Mouse (Mus musculus): ENCODE results near the gene Zmynd10. TPM values are rescaled to one million over a fixed set of nuclear protein-coding genes. Genes with fewer than 3 reads are reported as not detected.

The Zmynd10 gene
- polyA plus RNA-seq, 1 experiment from 2014 or later: 0.49 TPM

DNA sequence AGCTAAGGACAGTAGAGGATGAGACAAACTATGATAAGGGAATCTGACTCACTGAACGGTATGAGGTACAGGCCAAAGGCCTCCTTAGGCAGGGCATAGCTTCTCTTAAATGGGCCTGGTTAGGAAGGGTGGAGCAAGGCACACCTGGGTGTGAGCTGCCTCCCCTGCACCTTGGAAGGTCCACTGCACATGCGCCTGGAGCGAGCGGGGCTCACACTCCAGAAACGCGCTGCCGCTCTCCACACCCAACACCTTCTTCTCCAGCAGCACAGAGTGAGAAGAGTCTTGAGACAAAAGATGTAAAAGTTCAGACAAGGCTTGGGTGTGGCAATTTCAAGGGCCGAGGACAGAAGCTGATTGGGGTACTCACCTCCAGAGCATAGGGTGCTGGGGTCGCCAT is 52.3 kb downstream of the Zmynd10 start:
- Histone ChIP-seq H3K9ac (ENCODE audit: low read length) (no peak overlapping the region), H3K4me2 (no peak overlapping the region), H3K36me3 (ENCODE audit: control insufficient read depth, insufficient read depth, low read length) (no peaks in the 10 kb centered on the region), H3K4me3 (ENCODE audit: low read depth, low read length) (no peak overlapping the region), H3K4me1 (ENCODE audit: control insufficient read depth, insufficient read depth, low read length) (peaks cover 10% of the 10 kb centered on the region), H3K27ac (ENCODE audit: low read depth, low read length) (no peak overlapping the region), H3K9me3 (ENCODE audit: control insufficient read depth, low read length) (no peaks in the 10 kb centered on the region), H3K27me3 (ENCODE audit: control insufficient read depth, insufficient read depth, low read length) (no peaks in the 10 kb centered on the region)
- ATAC-seq (ENCODE audit: low FRiP score): no peak
- no peak for DNase-seq (ENCODE audit: low spot score, missing footprints)
- WGBS: 91% methylated on average over 9 of the region's 9 CpGs

DNA sequence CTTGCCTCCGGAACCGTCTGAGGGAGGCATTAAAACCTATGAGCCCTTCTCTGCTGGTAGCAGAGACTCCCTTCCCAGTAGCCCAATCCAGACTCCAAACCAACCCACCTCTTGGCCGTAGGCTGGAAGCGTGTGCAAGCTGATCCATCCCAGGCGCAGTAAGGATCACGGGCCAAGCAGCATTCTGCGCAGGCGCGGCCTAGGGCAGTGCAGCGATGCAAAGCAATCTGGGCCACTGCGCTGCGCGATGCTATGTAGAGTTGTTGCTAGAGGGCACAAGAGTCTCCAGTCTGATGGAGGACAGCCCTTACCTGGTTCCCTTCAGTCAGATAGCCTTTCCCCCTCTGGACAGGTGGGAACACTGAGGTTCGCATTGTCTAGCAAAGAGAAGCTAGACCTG is 52.7 kb downstream of the Zmynd10 start:
- DNase-seq (ENCODE audit: low spot score, missing footprints): no peak

DNA sequence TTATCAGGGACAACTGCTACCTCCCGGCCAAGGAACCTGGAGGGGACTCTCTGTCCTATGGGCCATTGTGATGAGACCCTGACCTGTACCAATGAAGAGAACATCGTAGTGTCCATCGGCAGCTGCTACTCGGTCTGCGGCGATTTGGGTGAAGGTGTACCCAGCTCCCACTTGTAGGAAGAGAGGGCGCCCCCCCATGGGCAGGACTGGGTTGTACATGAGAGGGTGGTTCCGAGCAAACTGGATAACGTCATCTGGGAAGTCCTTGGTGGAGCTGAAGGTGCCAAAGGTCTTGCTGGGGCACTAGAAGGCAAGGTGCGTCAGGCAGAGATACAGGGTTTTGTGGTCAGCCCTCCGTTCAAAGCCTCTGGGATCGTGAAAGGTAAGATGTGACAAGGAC is 53.6 kb downstream of the Zmynd10 start:
- Histone ChIP-seq H3K27me3 (ENCODE audit: control insufficient read depth, insufficient read depth, low read length) (no peaks in the 10 kb centered on the region), H3K27ac (ENCODE audit: low read depth, low read length) (no peak overlapping the region), H3K4me2 (no peak overlapping the region), H3K36me3 (ENCODE audit: control insufficient read depth, insufficient read depth, low read length) (no peaks in the 10 kb centered on the region), H3K9ac (ENCODE audit: low read length) (no peak overlapping the region), H3K4me1 (ENCODE audit: control insufficient read depth, insufficient read depth, low read length) (peaks cover 19% of the 10 kb centered on the region), H3K4me3 (ENCODE audit: low read depth, low read length) (no peak overlapping the region), H3K9me3 (ENCODE audit: control insufficient read depth, low read length) (no peaks in the 10 kb centered on the region)
- ATAC-seq (ENCODE audit: low FRiP score) (no peak), DNase-seq (ENCODE audit: low spot score, missing footprints) (no peak)
- WGBS: 81% methylated on average over 12 of the region's 12 CpGs

More for the DNA sequence above, 52.7 kb downstream of the Zmynd10 start:
- H3K9me3 ChIP-seq (ENCODE audit: control insufficient read depth, low read length): no peaks in the 10 kb centered on the region
- whole genome bisulfite sequencing: 69% methylated on average over 14 of the region's 14 CpGs
- H3K36me3 ChIP-seq (ENCODE audit: control insufficient read depth, insufficient read depth, low read length): no peaks in the 10 kb centered on the region
- no peak for ATAC-seq (ENCODE audit: low FRiP score)
- H3K27ac ChIP-seq (ENCODE audit: low read depth, low read length): no peak overlapping the region
- H3K4me1 ChIP-seq (ENCODE audit: control insufficient read depth, insufficient read depth, low read length): peaks cover 14% of the 10 kb centered on the region
- no peak overlapping the region for H3K9ac ChIP-seq (ENCODE audit: low read length)
- no peak overlapping the region for H3K4me3 ChIP-seq (ENCODE audit: low read depth, low read length)
- no peak overlapping the region for H3K4me2 ChIP-seq
- no peaks in the 10 kb centered on the region for H3K27me3 ChIP-seq (ENCODE audit: control insufficient read depth, insufficient read depth, low read length)

Other genes starting within 250 kb of the Zmynd10 start
- gene Hemk1, start 208.9 kb upstream of the Zmynd10 start, polyA plus RNA-seq (2014; fragmentation: Nextera tagmentation; extraction: Ambion mirVana): 9.9 and 10.7 TPM in 2 replicates
- 2.0 and 2.3 TPM in 2 replicates for gene 6430571L13Rik, start 206.7 kb upstream of the Zmynd10 start, polyA plus RNA-seq (2014; fragmentation: Nextera tagmentation; extraction: Ambion mirVana)
- 1.3 and 1.7 TPM in 2 replicates for gene Cacna2d2, start 147.7 kb upstream of the Zmynd10 start, polyA plus RNA-seq (2014; fragmentation: Nextera tagmentation; extraction: Ambion mirVana)
- gene Tmem115, start 13.4 kb upstream of the Zmynd10 start, polyA plus RNA-seq (2014; fragmentation: Nextera tagmentation; extraction: Ambion mirVana): 40.9 and 44.6 TPM in 2 replicates
- gene Cyb561d2, start 5.1 kb upstream of the Zmynd10 start, polyA plus RNA-seq (2014; fragmentation: Nextera tagmentation; extraction: Ambion mirVana): 18.3 and 18.9 TPM in 2 replicates
- 39.1 and 43.3 TPM in 2 replicates for gene Nprl2, start 5.1 kb upstream of the Zmynd10 start, polyA plus RNA-seq (2014; fragmentation: Nextera tagmentation; extraction: Ambion mirVana)
- 40.5 and 44.0 TPM in 2 replicates for gene Rassf1, start 4.3 kb downstream of the Zmynd10 start, polyA plus RNA-seq (2014; fragmentation: Nextera tagmentation; extraction: Ambion mirVana)
- 94.5 and 94.6 TPM in 2 replicates for gene Tusc2, start 16.0 kb downstream of the Zmynd10 start, polyA plus RNA-seq (2014; fragmentation: Nextera tagmentation; extraction: Ambion mirVana)
- gene Hyal2, start 20.6 kb downstream of the Zmynd10 start, polyA plus RNA-seq (2014; fragmentation: Nextera tagmentation; extraction: Ambion mirVana): 129 and 132 TPM in 2 replicates
- gene Hyal1, start 29.6 kb downstream of the Zmynd10 start, polyA plus RNA-seq (2014; fragmentation: Nextera tagmentation; extraction: Ambion mirVana): 3.9 and 4.8 TPM in 2 replicates
- 8.4 and 11.1 TPM in 2 replicates for gene Naa80, start 31.6 kb downstream of the Zmynd10 start, polyA plus RNA-seq (2014; fragmentation: Nextera tagmentation; extraction: Ambion mirVana)
- gene Hyal3, start 33.5 kb downstream of the Zmynd10 start, polyA plus RNA-seq (2014; fragmentation: Nextera tagmentation; extraction: Ambion mirVana): 0.33 and 0.47 TPM in 2 replicates
- 24.2 and 28.2 TPM in 2 replicates for gene Ifrd2, start 40.3 kb downstream of the Zmynd10 start, polyA plus RNA-seq (2014; fragmentation: Nextera tagmentation; extraction: Ambion mirVana)
- gene Sema3b, start 61.9 kb downstream of the Zmynd10 start, polyA plus RNA-seq (2014; fragmentation: Nextera tagmentation; extraction: Ambion mirVana): 1.3 and 2.1 TPM in 2 replicates
- gene Gnai2, start 88.1 kb downstream of the Zmynd10 start, polyA plus RNA-seq (2014; fragmentation: Nextera tagmentation; extraction: Ambion mirVana): 578 and 581 TPM in 2 replicates
- 11.2 and 11.7 TPM in 2 replicates for gene Slc38a3, start 122.2 kb downstream of the Zmynd10 start, polyA plus RNA-seq (2014; fragmentation: Nextera tagmentation; extraction: Ambion mirVana)
- 1.1 and 1.4 TPM in 2 replicates for gene Gnat1, start 132.4 kb downstream of the Zmynd10 start, polyA plus RNA-seq (2014; fragmentation: Nextera tagmentation; extraction: Ambion mirVana)
- gene Sema3f, start 163.2 kb downstream of the Zmynd10 start, polyA plus RNA-seq (2014; fragmentation: Nextera tagmentation; extraction: Ambion mirVana): 9.6 and 11.9 TPM in 2 replicates
- gene Rbm5, start 223.7 kb downstream of the Zmynd10 start, polyA plus RNA-seq (2014; fragmentation: Nextera tagmentation; extraction: Ambion mirVana): 186 and 191 TPM in 2 replicates

All from midbrain, embryonic 11.5 days (tissue).